Mouse (Mus musculus): ENCODE data around the gene Btg3. TPM values are rescaled to one million over a fixed set of nuclear protein-coding genes. Genes with fewer than 3 reads are reported as not detected.
"Not testable (repeated sequence)": the region's sequence is repeated elsewhere in the genome, so short reads cannot be mapped to it uniquely, and the experiment has no call there.

Btg3 gene
- polyA plus RNA-seq, 1 experiment from 2014 or later = 90.6 TPM

- no peaks in the 10 kb centered on the region for H3K27me3 ChIP-seq (ENCODE audit: control insufficient read depth, insufficient read depth, low read length)
- no peak overlapping the region for H3K27ac ChIP-seq (ENCODE audit: low read depth, low read length)
- no peak overlapping the region for H3K4me3 ChIP-seq (ENCODE audit: low read depth, low read length)
- no peak overlapping the region for H3K9ac ChIP-seq (ENCODE audit: low read depth, low read length)
- H3K4me1 ChIP-seq (ENCODE audit: control insufficient read depth, insufficient read depth, low read length) = peaks cover 6% of the 10 kb centered on the region; the same call in 1 of the 2 replicates
- 76% methylated on average over 7 of the region's 7 CpGs for WGBS (ENCODE audit: insufficient replicate concordance)
- ATAC-seq (replicated peaks; ENCODE audit: insufficient number of reproducible peaks, low FRiP score, low TSS enrichment) = no peak
- H3K36me3 ChIP-seq (ENCODE audit: control insufficient read depth, insufficient read depth, low read length) = peaks cover 7% of the 10 kb centered on the region
- H3K9me3 ChIP-seq (replicated peaks; ENCODE audit: control insufficient read depth, low read length) = no peaks in the 10 kb centered on the region
- no peak overlapping the region for H3K4me2 ChIP-seq
Observed at GRCm38 (mm10) chr16:78371491-78372046, 5.4 kb downstream of the Btg3 start.

- not testable (repeated sequence) for H3K27ac ChIP-seq (ENCODE audit: low read depth, low read length); H3K27me3 ChIP-seq (ENCODE audit: control insufficient read depth, insufficient read depth, low read length); H3K4me2 ChIP-seq; H3K4me3 ChIP-seq (ENCODE audit: low read depth, low read length); H3K4me1 ChIP-seq (ENCODE audit: control insufficient read depth, insufficient read depth, low read length); H3K9ac ChIP-seq (ENCODE audit: low read depth, low read length); H3K9me3 ChIP-seq (replicated peaks; ENCODE audit: control insufficient read depth, low read length); ATAC-seq (replicated peaks; ENCODE audit: insufficient number of reproducible peaks, low FRiP score, low TSS enrichment)
- WGBS (ENCODE audit: insufficient replicate concordance) = 91% methylated on average over 9 of the region's 9 CpGs
- peaks cover 11% of the 10 kb centered on the region for H3K36me3 ChIP-seq (ENCODE audit: control insufficient read depth, insufficient read depth, low read length)
Observed at GRCm38 (mm10) chr16:78364554-78364953, 12.4 kb downstream of the Btg3 start.

GRCm38 (mm10) chr16:78361466-78361865 is 15.5 kb downstream of the Btg3 start:
- WGBS (ENCODE audit: insufficient replicate concordance) = 94% methylated on average over 4 of the region's 4 CpGs

GRCm38 (mm10) chr16:78357757-78358156 is 19.2 kb downstream of the Btg3 start:
- H3K36me3 ChIP-seq (ENCODE audit: control insufficient read depth, insufficient read depth, low read length) = peaks cover 15% of the 10 kb centered on the region
- ATAC-seq (replicated peaks; ENCODE audit: insufficient number of reproducible peaks, low FRiP score, low TSS enrichment) = no peak
- no peak overlapping the region for H3K9ac ChIP-seq (ENCODE audit: low read depth, low read length)
- no peak overlapping the region for H3K4me2 ChIP-seq
- H3K27ac ChIP-seq (ENCODE audit: low read depth, low read length) = no peak overlapping the region
- no peak overlapping the region for H3K4me3 ChIP-seq (ENCODE audit: low read depth, low read length)
- H3K9me3 ChIP-seq (replicated peaks; ENCODE audit: control insufficient read depth, low read length) = no peaks in the 10 kb centered on the region
- WGBS (ENCODE audit: insufficient replicate concordance) = 95% methylated on average over 3 of the region's 3 CpGs
- no peaks in the 10 kb centered on the region for H3K27me3 ChIP-seq (ENCODE audit: control insufficient read depth, insufficient read depth, low read length)
- H3K4me1 ChIP-seq (ENCODE audit: control insufficient read depth, insufficient read depth, low read length) = no peaks in the 10 kb centered on the region

More at GRCm38 (mm10) chr16:78361466-78361865, 15.5 kb downstream of the Btg3 start:
- Histone ChIP-seq H3K4me1 (ENCODE audit: control insufficient read depth, insufficient read depth, low read length) (no peaks in the 10 kb centered on the region), H3K27me3 (ENCODE audit: control insufficient read depth, insufficient read depth, low read length) (no peaks in the 10 kb centered on the region), H3K4me3 (ENCODE audit: low read depth, low read length) (no peak overlapping the region), H3K36me3 (ENCODE audit: control insufficient read depth, insufficient read depth, low read length) (peaks cover 15% of the 10 kb centered on the region), H3K4me2 (no peak overlapping the region), H3K9ac (ENCODE audit: low read depth, low read length) (no peak overlapping the region), H3K27ac (ENCODE audit: low read depth, low read length) (no peak overlapping the region), H3K9me3 (replicated peaks; ENCODE audit: control insufficient read depth, low read length) (no peaks in the 10 kb centered on the region)
- ATAC-seq (replicated peaks; ENCODE audit: insufficient number of reproducible peaks, low FRiP score, low TSS enrichment) = no peak

GRCm38 (mm10) chr16:78347328-78347926 is 29.6 kb downstream of the Btg3 start:
- no peaks in the 10 kb centered on the region for H3K9me3 ChIP-seq (replicated peaks; ENCODE audit: control insufficient read depth, low read length)
- ATAC-seq (replicated peaks; ENCODE audit: insufficient number of reproducible peaks, low FRiP score, low TSS enrichment) = peak; percentile 57
- H3K9ac ChIP-seq (ENCODE audit: low read depth, low read length) = no peak overlapping the region
- 0 out of 2 replicates have a peak, but pooled peaks cover 5% of the 10 kb centered on the region for H3K4me1 ChIP-seq (ENCODE audit: control insufficient read depth, insufficient read depth, low read length)
- peak overlapping the region; percentile 47 for H3K27ac ChIP-seq (ENCODE audit: low read depth, low read length)
- H3K27me3 ChIP-seq (ENCODE audit: control insufficient read depth, insufficient read depth, low read length) = no peaks in the 10 kb centered on the region
- peaks cover 2% of the 10 kb centered on the region for H3K36me3 ChIP-seq (ENCODE audit: control insufficient read depth, insufficient read depth, low read length)
- H3K4me2 ChIP-seq = no peak overlapping the region
- 37% methylated on average over 13 of the region's 13 CpGs for WGBS (ENCODE audit: insufficient replicate concordance)
- H3K4me3 ChIP-seq (ENCODE audit: low read depth, low read length) = no peak overlapping the region

GRCm38 (mm10) chr16:78346662-78347327 is 30.2 kb downstream of the Btg3 start:
- WGBS (ENCODE audit: insufficient replicate concordance) = 74% methylated on average over 2 of the region's 2 CpGs

GRCm38 (mm10) chr16:78343792-78344191 is 33.2 kb downstream of the Btg3 start:
- no peak overlapping the region for H3K9ac ChIP-seq (ENCODE audit: low read depth, low read length)
- H3K4me2 ChIP-seq = no peak overlapping the region
- H3K27ac ChIP-seq (ENCODE audit: low read depth, low read length) = no peak overlapping the region
- 0 out of 2 replicates have a peak, but pooled peaks cover 5% of the 10 kb centered on the region for H3K4me1 ChIP-seq (ENCODE audit: control insufficient read depth, insufficient read depth, low read length)
- 77% methylated on average over 6 of the region's 6 CpGs for WGBS (ENCODE audit: insufficient replicate concordance)
- H3K4me3 ChIP-seq (ENCODE audit: low read depth, low read length) = no peak overlapping the region
- H3K36me3 ChIP-seq (ENCODE audit: control insufficient read depth, insufficient read depth, low read length) = no peaks in the 10 kb centered on the region; the same call in 1 of the 2 replicates
- no peaks in the 10 kb centered on the region for H3K27me3 ChIP-seq (ENCODE audit: control insufficient read depth, insufficient read depth, low read length)
- no peak for ATAC-seq (replicated peaks; ENCODE audit: insufficient number of reproducible peaks, low FRiP score, low TSS enrichment)
- H3K9me3 ChIP-seq (replicated peaks; ENCODE audit: control insufficient read depth, low read length) = no peaks in the 10 kb centered on the region

More at GRCm38 (mm10) chr16:78346662-78347327, 30.2 kb downstream of the Btg3 start:
- H3K4me2 ChIP-seq = no peak overlapping the region
- no peaks in the 10 kb centered on the region for H3K27me3 ChIP-seq (ENCODE audit: control insufficient read depth, insufficient read depth, low read length)
- H3K4me3 ChIP-seq (ENCODE audit: low read depth, low read length) = no peak overlapping the region
- ATAC-seq (replicated peaks; ENCODE audit: insufficient number of reproducible peaks, low FRiP score, low TSS enrichment) = no peak
- H3K9ac ChIP-seq (ENCODE audit: low read depth, low read length) = no peak overlapping the region
- peak overlapping the region; percentile 47; the same call in 1 of the 2 replicates for H3K27ac ChIP-seq (ENCODE audit: low read depth, low read length)
- no peaks in the 10 kb centered on the region for H3K9me3 ChIP-seq (replicated peaks; ENCODE audit: control insufficient read depth, low read length)
- 0 out of 2 replicates have a peak, but pooled peaks cover 5% of the 10 kb centered on the region for H3K4me1 ChIP-seq (ENCODE audit: control insufficient read depth, insufficient read depth, low read length)
- H3K36me3 ChIP-seq (ENCODE audit: control insufficient read depth, insufficient read depth, low read length) = peaks cover 2% of the 10 kb centered on the region

- H3K9me3 ChIP-seq (replicated peaks; ENCODE audit: control insufficient read depth, low read length) = no peaks in the 10 kb centered on the region
- H3K4me3 ChIP-seq (ENCODE audit: low read depth, low read length) = no peak overlapping the region
- no peaks in the 10 kb centered on the region; the same call in 1 of the 2 replicates for H3K36me3 ChIP-seq (ENCODE audit: control insufficient read depth, insufficient read depth, low read length)
- no peak for ATAC-seq (replicated peaks; ENCODE audit: insufficient number of reproducible peaks, low FRiP score, low TSS enrichment)
- WGBS (ENCODE audit: insufficient replicate concordance) = 79% methylated on average over 5 of the region's 5 CpGs
- no peak overlapping the region for H3K9ac ChIP-seq (ENCODE audit: low read depth, low read length)
- no peaks in the 10 kb centered on the region for H3K27me3 ChIP-seq (ENCODE audit: control insufficient read depth, insufficient read depth, low read length)
- H3K4me1 ChIP-seq (ENCODE audit: control insufficient read depth, insufficient read depth, low read length) = 0 out of 2 replicates have a peak, but pooled peaks cover 5% of the 10 kb centered on the region
- no peak overlapping the region for H3K27ac ChIP-seq (ENCODE audit: low read depth, low read length)
- H3K4me2 ChIP-seq = no peak overlapping the region
Observed at GRCm38 (mm10) chr16:78342767-78343166, 34.2 kb downstream of the Btg3 start.

Data from heart, embryonic 11.5 days (tissue).